Mouse (Mus musculus): ENCODE results near the gene Eif1ad.

Gene Eif1ad

GRCm38 (mm10) chr19:5419630-5420029, 53.1 kb downstream of the Eif1ad start:
- no peak for DNase-seq (ENCODE audit: low read depth)

GRCm38 (mm10) chr19:5420579-5420978, 54.0 kb downstream of the Eif1ad start:
- no peak for DNase-seq (ENCODE audit: low read depth)
